Mouse (Mus musculus) heart, embryonic 12.5 days (tissue): ENCODE results near the gene Tcf15. TPM values are rescaled to one million over a fixed set of nuclear protein-coding genes. Genes with fewer than 3 reads are reported as not detected.

Source experiments
- ATAC-seq: fragments of 200-750 bp; cut with Nextera tagmentation; 2 replicates; pipeline ENCODE4 v1.8.0; 2017; ENCODE audit warnings: moderate TSS enrichment, moderate library complexity; ENCODE audit not compliant: insufficient number of reproducible peaks, low FRiP score
- H3K27ac ChIP-seq: fragments of 300-500 bp; sonication (generic); 2 replicates; pipeline ENCODE4 v1.5.1; 2016; ENCODE audit warnings: mild to moderate bottlenecking, moderate library complexity; ENCODE audit not compliant: poor library complexity, severe bottlenecking
- H3K27me3 ChIP-seq: fragments of 300-500 bp; sonication (generic); replicated peaks from 2 replicates; pipeline ENCODE4 v1.6.1; 2016; ENCODE audit warnings: mild to moderate bottlenecking, moderate library complexity
- H3K36me3 ChIP-seq: fragments of 300-500 bp; sonication (generic); 2 replicates; pipeline ENCODE4 v1.6.1; 2016; ENCODE audit warnings: mild to moderate bottlenecking, moderate library complexity
- H3K4me1 ChIP-seq: fragments of 300-500 bp; sonication (generic); replicated peaks from 2 replicates; pipeline ENCODE4 v1.6.1; 2016; ENCODE audit warnings: mild to moderate bottlenecking
- H3K4me2 ChIP-seq: fragments of 300-500 bp; sonication (generic); 2 replicates; pipeline ENCODE4 v1.6.1; 2016; ENCODE audit warnings: mild to moderate bottlenecking, moderate library complexity
- H3K4me3 ChIP-seq: fragments of 300-500 bp; sonication (generic); 2 replicates; pipeline ENCODE4 v1.5.1; 2016; ENCODE audit warnings: mild to moderate bottlenecking
- H3K9ac ChIP-seq: fragments of 300-500 bp; sonication (generic); 2 replicates; pipeline ENCODE4 v1.6.1; 2016; ENCODE audit warnings: mild to moderate bottlenecking, moderate library complexity
- H3K9me3 ChIP-seq: fragments of 300-500 bp; sonication (generic); replicated peaks from 2 replicates; pipeline ENCODE4 v1.6.1; 2016; ENCODE audit warnings: mild to moderate bottlenecking, moderate library complexity
- WGBS: fragments of 180-500 bp; shearing (Covaris S2); methylation state at CpG from one replicate; pipeline ENCODE4 v1.1.7; 2016; 5-methylcytosine and 5-hydroxymethylcytosine counted together
- polyA plus RNA-seq: library from polyadenylated mRNA; unstranded; fragments of >200 nt; fragmentation: Nextera tagmentation; extraction: Ambion mirVana; gene quantifications from 2 replicates; pipeline ENCODE4 v1.2.1, GENCODE M21; 2016

Tcf15 gene
- polyA plus RNA-seq, 1 experiment from 2014 or later, result 4.1 TPM

GRCm38 (mm10) chr2:152190161-152190560, 46.8 kb downstream of the Tcf15 start:
- no peak overlapping the region for H3K4me3 ChIP-seq
- peak; percentile 23; the same call in 1 of the 2 replicates for ATAC-seq
- H3K27me3 ChIP-seq, result 0 out of 2 replicates have a peak, but pooled peaks cover under 1% of the 10 kb centered on the region
- peaks cover 14% of the 10 kb centered on the region for H3K4me1 ChIP-seq
- no peak overlapping the region for H3K4me2 ChIP-seq
- no peaks in the 10 kb centered on the region for H3K9me3 ChIP-seq
- 65% methylated on average over 7 of the region's 7 CpGs for WGBS
- no peak overlapping the region for H3K27ac ChIP-seq
- no peak overlapping the region for H3K9ac ChIP-seq
- no peaks in the 10 kb centered on the region for H3K36me3 ChIP-seq

DNA sequence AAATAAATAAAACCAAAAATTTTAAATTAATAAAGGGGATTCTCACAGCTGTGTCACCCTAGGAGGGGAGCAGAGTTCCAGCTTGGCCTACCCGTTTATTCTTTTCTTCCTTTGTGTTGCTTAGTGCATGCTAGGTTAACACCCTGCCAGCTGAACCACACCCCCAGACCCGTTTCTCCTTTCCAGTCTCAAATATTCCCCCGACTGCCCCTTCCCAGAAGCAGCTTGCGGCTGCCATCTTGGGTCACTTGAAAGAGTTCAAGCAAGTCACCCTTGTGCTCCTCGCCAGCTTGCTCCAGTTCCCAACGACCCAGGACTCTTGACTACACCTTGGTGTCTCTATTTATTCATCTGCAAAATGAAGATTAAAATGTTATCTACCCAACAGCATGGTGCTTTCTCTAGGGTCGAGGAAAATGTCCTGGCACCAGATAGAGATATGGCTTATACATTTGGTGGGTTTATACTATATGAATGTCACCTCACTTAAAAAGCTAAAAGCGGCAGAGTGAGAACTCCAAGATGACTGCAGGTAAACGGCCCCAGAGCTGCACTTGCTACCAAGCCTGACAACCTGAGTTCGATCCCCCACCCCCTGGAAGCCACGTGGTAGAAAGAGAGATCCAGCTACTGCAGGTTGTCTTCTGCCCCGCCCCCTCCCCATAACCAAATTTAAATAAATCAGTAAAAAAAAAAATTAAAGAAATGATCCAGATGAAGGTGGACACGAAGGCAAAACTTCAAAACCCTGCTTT, 49.4 kb downstream of the Tcf15 start:
- H3K9ac ChIP-seq, result no peak overlapping the region
- no peaks in the 10 kb centered on the region for H3K9me3 ChIP-seq
- 69% methylated on average over 13 of the region's 13 CpGs for WGBS
- peaks cover 14% of the 10 kb centered on the region for H3K4me1 ChIP-seq
- H3K36me3 ChIP-seq, result no peaks in the 10 kb centered on the region
- H3K27me3 ChIP-seq, result 0 out of 2 replicates have a peak, but pooled peaks cover 3% of the 10 kb centered on the region
- no peak overlapping the region for H3K4me2 ChIP-seq
- no peak overlapping the region for H3K27ac ChIP-seq
- ATAC-seq, result no peak
- no peak overlapping the region for H3K4me3 ChIP-seq

DNA sequence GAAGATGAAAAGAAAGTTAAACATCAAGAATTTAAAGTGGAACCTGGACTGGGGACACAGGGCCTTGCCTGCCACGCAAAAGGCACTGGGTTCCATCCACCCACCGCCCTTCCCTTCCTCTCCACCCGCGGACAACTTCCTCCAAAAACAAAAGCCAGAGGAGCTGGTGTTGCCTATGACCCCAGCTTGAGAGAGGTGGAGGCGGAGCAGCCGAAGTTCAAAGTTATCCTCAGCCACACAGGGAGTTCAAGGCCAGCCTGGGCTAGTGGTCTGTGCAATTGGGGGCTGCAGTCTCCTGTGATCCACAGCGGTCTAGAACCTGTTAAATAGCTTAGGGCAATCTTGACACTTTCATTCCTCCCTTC, 50.0 kb downstream of the Tcf15 start:
- ATAC-seq, result no peak
- Histone ChIP-seq H3K36me3 (no peaks in the 10 kb centered on the region), H3K4me3 (no peak overlapping the region), H3K9me3 (no peaks in the 10 kb centered on the region), H3K27me3 (0 out of 2 replicates have a peak, but pooled peaks cover 3% of the 10 kb centered on the region), H3K4me2 (no peak overlapping the region), H3K27ac (no peak overlapping the region), H3K4me1 (peaks cover 14% of the 10 kb centered on the region), H3K9ac (no peak overlapping the region)
- WGBS, result 62% methylated on average over 7 of the region's 7 CpGs

DNA sequence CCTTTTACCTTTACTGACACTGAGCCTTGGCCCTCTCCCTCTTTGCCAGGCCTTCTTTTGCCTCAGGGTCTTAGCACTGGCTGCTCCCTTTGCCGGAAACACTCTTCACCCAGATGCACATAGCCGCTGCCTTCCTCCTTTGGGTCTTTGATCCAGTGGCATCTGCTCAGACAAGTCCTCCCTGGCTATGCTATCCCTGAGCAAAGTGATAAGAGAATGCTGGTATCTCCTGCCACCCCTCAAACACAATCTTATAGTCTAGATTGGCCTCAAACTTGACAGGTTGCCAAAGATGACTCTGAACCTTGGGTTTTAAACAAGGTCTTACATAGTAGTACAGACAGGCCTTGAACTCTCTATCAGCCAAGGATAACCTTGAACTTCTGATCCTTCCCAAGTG, 51.2 kb downstream of the Tcf15 start:
- no peaks in the 10 kb centered on the region for H3K36me3 ChIP-seq
- no peak for ATAC-seq
- 76% methylated on average over 2 of the region's 2 CpGs for WGBS

GRCm38 (mm10) chr2:152196896-152197295, 53.5 kb downstream of the Tcf15 start:
- 0 out of 2 replicates have a peak, but pooled peaks cover 9% of the 10 kb centered on the region for H3K27me3 ChIP-seq
- no peak for ATAC-seq
- H3K4me1 ChIP-seq, result no peaks in the 10 kb centered on the region
- no peak overlapping the region for H3K4me3 ChIP-seq
- no peak overlapping the region for H3K27ac ChIP-seq
- H3K9me3 ChIP-seq, result no peaks in the 10 kb centered on the region
- no peak overlapping the region for H3K9ac ChIP-seq
- H3K4me2 ChIP-seq, result no peak overlapping the region
- H3K36me3 ChIP-seq, result no peaks in the 10 kb centered on the region
- WGBS, result 39% methylated on average over 3 of the region's 3 CpGs

More for the DNA sequence above, 51.2 kb downstream of the Tcf15 start:
- no peak overlapping the region for H3K4me2 ChIP-seq
- H3K27ac ChIP-seq, result no peak overlapping the region
- no peak overlapping the region for H3K4me3 ChIP-seq
- no peak overlapping the region for H3K9ac ChIP-seq
- peaks cover 8% of the 10 kb centered on the region for H3K4me1 ChIP-seq
- H3K9me3 ChIP-seq, result no peaks in the 10 kb centered on the region
- H3K27me3 ChIP-seq, result 0 out of 2 replicates have a peak, but pooled peaks cover 9% of the 10 kb centered on the region

DNA sequence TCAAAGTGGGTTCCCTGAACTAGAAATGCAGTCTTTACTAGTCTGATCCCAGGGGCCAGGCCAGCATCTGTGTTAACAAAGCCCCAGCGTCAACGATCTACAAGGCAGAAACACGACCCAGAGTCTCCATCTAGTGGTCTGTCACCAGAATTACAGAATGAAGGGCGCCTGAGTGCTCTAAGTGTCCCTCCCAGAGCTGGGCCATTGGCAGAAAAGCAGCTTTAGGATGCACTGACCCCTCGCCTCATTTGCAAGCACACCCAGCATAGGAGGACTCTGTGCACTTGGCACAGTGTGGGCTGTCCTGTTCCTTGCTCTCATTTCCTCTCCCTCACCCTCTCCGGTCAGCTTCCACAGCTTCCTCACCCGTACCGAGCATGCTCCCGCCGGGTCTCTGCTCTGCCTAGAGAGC, 53.9 kb downstream of the Tcf15 start:
- 45% methylated on average over 10 of the region's 10 CpGs for WGBS
- ATAC-seq, result 0 out of 2 replicates have a peak, but pooled peaks have one; percentile 48
- Histone ChIP-seq H3K9me3 (no peaks in the 10 kb centered on the region), H3K27ac (no peak overlapping the region), H3K27me3 (0 out of 2 replicates have a peak, but pooled peaks cover 9% of the 10 kb centered on the region), H3K4me2 (no peak overlapping the region), H3K4me1 (no peaks in the 10 kb centered on the region), H3K9ac (no peak overlapping the region), H3K4me3 (no peak overlapping the region), H3K36me3 (no peaks in the 10 kb centered on the region)

Other genes starting within 250 kb of the Tcf15 start
- 0.13 and 0.20 TPM in 2 replicates for gene Angpt4, start 232.4 kb upstream of the Tcf15 start, polyA plus RNA-seq
- 10.3 and 10.9 TPM in 2 replicates for gene Fam110a, start 163.3 kb upstream of the Tcf15 start, polyA plus RNA-seq
- gene Slc52a3, start 147.1 kb upstream of the Tcf15 start, polyA plus RNA-seq, result 0.34 and 0.45 TPM in 2 replicates
- 0.08 TPM in 1 of 2 replicates, not detected in the other for gene Scrt2, start 62.0 kb upstream of the Tcf15 start, polyA plus RNA-seq
- gene Srxn1, start 38.0 kb upstream of the Tcf15 start, polyA plus RNA-seq, result 9.4 and 9.6 TPM in 2 replicates
- gene Csnk2a1, start 83.3 kb downstream of the Tcf15 start, polyA plus RNA-seq, result 63.2 and 69.2 TPM in 2 replicates
- gene Tbc1d20, start 150.3 kb downstream of the Tcf15 start, polyA plus RNA-seq, result 33.6 and 37.5 TPM in 2 replicates
- gene Rbck1, start 189.1 kb downstream of the Tcf15 start, polyA plus RNA-seq, result 65.3 and 68.9 TPM in 2 replicates
- 8.5 and 10.1 TPM in 2 replicates for gene Trib3, start 200.5 kb downstream of the Tcf15 start, polyA plus RNA-seq
- gene Nrsn2, start 233.1 kb downstream of the Tcf15 start, polyA plus RNA-seq, result 3.4 and 3.8 TPM in 2 replicates